Mouse (Mus musculus): ENCODE results near the gene Mogat1. TPM values are rescaled to one million over a fixed set of nuclear protein-coding genes. Genes with fewer than 3 reads are reported as not detected.
"Not testable (repeated sequence)": the region's sequence is repeated elsewhere in the genome, so short reads cannot be mapped to it uniquely, and the experiment has no call there.

Mogat1 gene
- not detected for polyA plus RNA-seq (2021)

- no peak for TF ChIP-seq CTCF (IDR thresholded peaks at IDR 0.05)
- CTCF ChIA-PET: no interaction called here
- DNase-seq (ENCODE audit: low read depth, low spot score) (no peak), ATAC-seq (no peak)
- H3K27me3 ChIP-seq: peaks cover 16% of the 10 kb centered on the region
- in situ Hi-C loops (cut with MboI; ENCODE audit: low pct_unique_long_range_greater_than_20kb): no loop called here
- POLR2A ChIA-PET: no interaction called here
Observed at GRCm38 (mm10) chr1:78510862-78511261, at the start of gene Mogat1. TSS of gene Mogat1 (plus strand) at chr1:78510991.

GRCm38 (mm10) chr1:78472441-78472840 is 38.4 kb upstream of the Mogat1 start:
- ChIA-PET POLR2A (no interaction called here), CTCF (no interaction called here)
- DNase-seq (ENCODE audit: low read depth, low spot score) (no peak), ATAC-seq (no peak)
- in situ Hi-C loops (cut with MboI; ENCODE audit: low pct_unique_long_range_greater_than_20kb): no loop called here
- no peaks in the 10 kb centered on the region for H3K27me3 ChIP-seq
- TF ChIP-seq CTCF (IDR thresholded peaks at IDR 0.05): no peak

GRCm38 (mm10) chr1:78483430-78483829 is 27.4 kb upstream of the Mogat1 start:
- CTCF ChIA-PET: interaction anchor here (2.0 kb wide), 1 partner anchor 29 kb away, joined by 7 read pairs; no protein-coding TSS in a partner anchor
- no peak for DNase-seq (ENCODE audit: low read depth, low spot score)

GRCm38 (mm10) chr1:78484361-78484760 is 26.4 kb upstream of the Mogat1 start:
- H3K27me3 ChIP-seq: no peaks in the 10 kb centered on the region
- ATAC-seq (no peak), DNase-seq (ENCODE audit: low read depth, low spot score) (no peak)
- CTCF ChIA-PET: interaction anchor here (2.0 kb wide), 1 partner anchor 30 kb away, joined by 7 read pairs; no protein-coding TSS in a partner anchor
- in situ Hi-C loops (cut with MboI; ENCODE audit: low pct_unique_long_range_greater_than_20kb): no loop called here
- POLR2A ChIA-PET: no interaction called here
- TF ChIP-seq CTCF (IDR thresholded peaks at IDR 0.05): no peak

More at GRCm38 (mm10) chr1:78483430-78483829, 27.4 kb upstream of the Mogat1 start:
- POLR2A ChIA-PET: no interaction called here
- no peak for TF ChIP-seq CTCF (IDR thresholded peaks at IDR 0.05)
- in situ Hi-C loops (cut with MboI; ENCODE audit: low pct_unique_long_range_greater_than_20kb): no loop called here
- H3K27me3 ChIP-seq: no peaks in the 10 kb centered on the region
- no peak for ATAC-seq

- DNase-seq (ENCODE audit: low read depth, low spot score): no peak
- no peak for TF ChIP-seq CTCF (IDR thresholded peaks at IDR 0.05)
- POLR2A ChIA-PET: no interaction called here
- CTCF ChIA-PET: no interaction called here
- H3K27me3 ChIP-seq: peaks cover 9% of the 10 kb centered on the region
- in situ Hi-C loops (cut with MboI; ENCODE audit: low pct_unique_long_range_greater_than_20kb): no loop called here
- no peak for ATAC-seq
Observed at GRCm38 (mm10) chr1:78488427-78488751, 22.4 kb upstream of the Mogat1 start.

- POLR2A ChIA-PET: no interaction called here
- H3K27me3 ChIP-seq: peaks cover 9% of the 10 kb centered on the region
- peak; percentile 95 for ATAC-seq
- TF ChIP-seq CTCF (IDR thresholded peaks at IDR 0.05): no peak
- CTCF ChIA-PET: no interaction called here
- DNase-seq (ENCODE audit: low read depth, low spot score): peak; percentile 80
- in situ Hi-C loops (cut with MboI; ENCODE audit: low pct_unique_long_range_greater_than_20kb): no loop called here
Observed at GRCm38 (mm10) chr1:78488752-78489492, 21.9 kb upstream of the Mogat1 start, which contains the start of gene Farsb. TSS of gene Farsb (minus strand) at chr1:78488897.

GRCm38 (mm10) chr1:78490143-78490542 is 20.6 kb upstream of the Mogat1 start:
- no peak for DNase-seq (ENCODE audit: low read depth, low spot score)
- POLR2A ChIA-PET: no interaction called here
- peaks cover 9% of the 10 kb centered on the region for H3K27me3 ChIP-seq
- in situ Hi-C loops (cut with MboI; ENCODE audit: low pct_unique_long_range_greater_than_20kb): no loop called here
- no peak for TF ChIP-seq CTCF (IDR thresholded peaks at IDR 0.05)
- no peak for ATAC-seq
- CTCF ChIA-PET: no interaction called here

GRCm38 (mm10) chr1:78501036-78501435 is 9.8 kb upstream of the Mogat1 start:
- in situ Hi-C loops (cut with MboI; ENCODE audit: low pct_unique_long_range_greater_than_20kb): no loop called here
- ChIA-PET CTCF (no interaction called here), POLR2A (no interaction called here)
- ATAC-seq (no peak), DNase-seq (ENCODE audit: low read depth, low spot score) (no peak)
- TF ChIP-seq CTCF (IDR thresholded peaks at IDR 0.05): no peak
- peaks cover 3% of the 10 kb centered on the region for H3K27me3 ChIP-seq

- ATAC-seq; H3K27me3 ChIP-seq; in situ Hi-C loops (cut with MboI; ENCODE audit: low pct_unique_long_range_greater_than_20kb); DNase-seq (ENCODE audit: low read depth, low spot score); POLR2A ChIA-PET; CTCF ChIA-PET: not testable (repeated sequence)
Observed at GRCm38 (mm10) chr1:78501856-78502255, 8.9 kb upstream of the Mogat1 start.

- DNase-seq (ENCODE audit: low read depth, low spot score): no peak
- POLR2A ChIA-PET: no interaction called here
- CTCF ChIA-PET: no interaction called here
- peaks cover 14% of the 10 kb centered on the region for H3K27me3 ChIP-seq
- TF ChIP-seq CTCF (IDR thresholded peaks at IDR 0.05): no peak
- no peak for ATAC-seq
- in situ Hi-C loops (cut with MboI; ENCODE audit: low pct_unique_long_range_greater_than_20kb): no loop called here
Observed at GRCm38 (mm10) chr1:78502527-78502926, 8.3 kb upstream of the Mogat1 start.

GRCm38 (mm10) chr1:78507137-78507536 is 3.7 kb upstream of the Mogat1 start:
- in situ Hi-C loops (cut with MboI; ENCODE audit: low pct_unique_long_range_greater_than_20kb): no loop called here
- H3K27me3 ChIP-seq: peaks cover 18% of the 10 kb centered on the region
- no peak for DNase-seq (ENCODE audit: low read depth, low spot score)
- TF ChIP-seq CTCF (IDR thresholded peaks at IDR 0.05): no peak
- no peak for ATAC-seq
- ChIA-PET CTCF (interaction anchor here (1.4 to 1.5 kb wide), 2 partner anchors 9 to 32 kb away, joined by 3 read pairs; no protein-coding TSS in a partner anchor), POLR2A (no interaction called here)

Data from Patski (cell line).